Mouse (Mus musculus) spleen, postnatal 4 days (tissue): ENCODE measurements around the gene Ext2.

Source experiments
- DNase-seq, 2 experiments: peaks; one replicate each; pipeline ENCODE4 v3.0.0; 2022; ENCODE audit warnings: low spot score in 2 of 2

The Ext2 gene

GRCm38 (mm10) chr2:93681321-93681720 lies 141.0 kb downstream of the Ext2 start:
- no peak for DNase-seq

- DNase-seq: no peak
Observed at GRCm38 (mm10) chr2:93677231-93677630, 145.1 kb downstream of the Ext2 start.

- DNase-seq: no peak
Observed at GRCm38 (mm10) chr2:93671573-93672184, 150.7 kb downstream of the Ext2 start.

- DNase-seq: no peak
Observed at GRCm38 (mm10) chr2:93666146-93666858, 156.1 kb downstream of the Ext2 start.

GRCm38 (mm10) chr2:93665472-93665871 lies 156.9 kb downstream of the Ext2 start:
- DNase-seq: no peak

GRCm38 (mm10) chr2:93662240-93662865 lies 160.0 kb downstream of the Ext2 start:
- DNase-seq: no peak

- DNase-seq: no peak
Observed at GRCm38 (mm10) chr2:93661096-93661495, 161.3 kb downstream of the Ext2 start.

GRCm38 (mm10) chr2:93659705-93660308 lies 162.6 kb downstream of the Ext2 start:
- no peak for DNase-seq

- DNase-seq: no peak
Observed at GRCm38 (mm10) chr2:93659004-93659403, 163.4 kb downstream of the Ext2 start.

- DNase-seq: no peak
Observed at GRCm38 (mm10) chr2:93654336-93655055, 167.9 kb downstream of the Ext2 start.

- no peak for DNase-seq
Observed at GRCm38 (mm10) chr2:93649243-93649870, 173.0 kb downstream of the Ext2 start.

- no peak for DNase-seq
Observed at GRCm38 (mm10) chr2:93647924-93648575, 174.3 kb downstream of the Ext2 start.

GRCm38 (mm10) chr2:93647051-93647923 lies 175.1 kb downstream of the Ext2 start:
- DNase-seq: no peak

GRCm38 (mm10) chr2:93645626-93646320 lies 176.6 kb downstream of the Ext2 start:
- no peak for DNase-seq

GRCm38 (mm10) chr2:93645197-93645596 lies 177.2 kb downstream of the Ext2 start:
- no peak for DNase-seq

- no peak for DNase-seq
Observed at GRCm38 (mm10) chr2:93644731-93645130, 177.6 kb downstream of the Ext2 start.

- no peak for DNase-seq
Observed at GRCm38 (mm10) chr2:93644234-93644633, 178.1 kb downstream of the Ext2 start.

- DNase-seq: no peak
Observed at GRCm38 (mm10) chr2:93643403-93643780, 179.0 kb downstream of the Ext2 start.

GRCm38 (mm10) chr2:93634609-93635008 lies 187.8 kb downstream of the Ext2 start:
- DNase-seq: no peak
